Mouse (Mus musculus): ENCODE results near the gene Uox.

DNA sequence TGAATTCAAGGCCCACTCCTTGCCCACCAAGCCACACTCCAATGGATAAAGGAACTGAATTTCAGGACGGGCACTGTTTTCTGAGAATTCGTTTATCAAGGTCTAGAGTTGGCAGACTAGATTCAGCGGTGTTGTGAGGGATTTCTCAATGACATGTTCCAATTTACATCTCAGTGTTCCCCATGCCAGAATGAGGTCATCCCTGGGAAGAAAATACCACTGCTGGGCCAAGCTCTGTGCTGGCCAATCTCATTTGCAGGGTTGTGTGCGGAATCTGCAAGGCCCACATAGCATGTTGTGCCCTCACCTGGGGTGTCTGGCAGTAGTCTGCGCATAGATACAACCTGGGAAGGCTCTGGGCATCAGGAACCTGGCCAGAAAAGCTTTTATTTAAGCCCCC, 89.1 kb downstream of the Uox start:
- TF ChIP-seq POLR2A (IDR thresholded peaks at IDR 0.05; ENCODE audit: low read depth, low read length) (no peak), CTCF (IDR thresholded peaks at IDR 0.05; ENCODE audit: borderline replicate concordance, insufficient read depth, low read length) (no peak)

All from embryonic fibroblast, embryonic 13.5 days (primary cell).